Mouse (Mus musculus): ENCODE results near the gene Ctbp1.

- TF ChIP-seq EP300 (IDR thresholded peaks at IDR 0.05), result no peak
- TF ChIP-seq CTCF (IDR thresholded peaks at IDR 0.05), result no peak
Observed at GRCm38 (mm10) chr5:33239111-33239714, 35.6 kb downstream of the Ctbp1 start.

All from lung, postnatal 0 days (tissue).